Mouse (Mus musculus) mammary gland, adult 2 months (tissue): ENCODE results near the gene Setx. TPM values are rescaled to one million over a fixed set of nuclear protein-coding genes. Genes with fewer than 3 reads are reported as not detected.

Experiments
- polyA plus RNA-seq: library from polyadenylated mRNA; depleted of rRNA; stranded (reverse); fragments of >200 nt; gene quantifications from 2 replicates; pipeline ENCODE4 v1.2.3, GENCODE M21; 2012; ENCODE audit warnings: low replicate concordance; rRNA removed

Setx gene
- 6.6 and 10.5 TPM in 2 replicates for polyA plus RNA-seq

GRCm38 (mm10) chr2:29123907-29124569, at the start of gene Setx:
Gene Setx (plus strand): TSS chr2:29124181.

Other genes with a start within 250 kb of the Setx start
- 0.11 TPM in 1 of 2 replicates, not detected in the other for gene Barhl1, start 207.5 kb upstream of the Setx start, polyA plus RNA-seq
- 0.26 and 0.68 TPM in 2 replicates for gene Cfap77, start 69.1 kb upstream of the Setx start, polyA plus RNA-seq
- gene Ttf1, start 63.9 kb upstream of the Setx start, polyA plus RNA-seq = 4.9 and 9.9 TPM in 2 replicates
- 35.3 and 75.6 TPM in 2 replicates for gene Ntng2, start 128.8 kb downstream of the Setx start, polyA plus RNA-seq
- gene Med27, start 222.6 kb downstream of the Setx start, polyA plus RNA-seq = 35.1 and 44.4 TPM in 2 replicates